Mouse (Mus musculus) cortical plate, adult 2 months (tissue): ENCODE measurements around the gene Tnfsf11. TPM values are rescaled to one million over a fixed set of nuclear protein-coding genes. Genes with fewer than 3 reads are reported as not detected.

ENCODE experiments used
- H3K27ac ChIP-seq: fragments of 200-500 bp; 2 replicates; pipeline ENCODE4 v1.5.1; 2012; ENCODE audit warnings: low read length, control low read depth, inconsistent platforms; ENCODE audit not compliant: insufficient read depth
- H3K4me1 ChIP-seq: fragments of 200-500 bp; 2 replicates; pipeline ENCODE4 v1.6.1; 2011; ENCODE audit warnings: low read length; ENCODE audit not compliant: control insufficient read depth, insufficient read depth
- H3K4me3 ChIP-seq: fragments of 200-500 bp; 2 replicates; pipeline ENCODE4 v1.5.1; 2011; ENCODE audit warnings: mild to moderate bottlenecking, low read length, control low read depth; ENCODE audit not compliant: insufficient read depth
- CTCF ChIP-seq: fragments of 200-500 bp; IDR thresholded peaks from 2 replicates; pipeline ENCODE4 v1.5.1; 2011; ENCODE audit warnings: mild to moderate bottlenecking, control low read depth, low read length; ENCODE audit not compliant: insufficient read depth; ENCODE audit errors: extremely low read depth
- POLR2A ChIP-seq: fragments of 200-500 bp; IDR thresholded peaks from 2 replicates; pipeline ENCODE4 v1.6.1; 2011; ENCODE audit warnings: mild to moderate bottlenecking, low read length, control low read depth; ENCODE audit not compliant: insufficient read depth; ENCODE audit errors: extremely low read depth
- polyA plus RNA-seq: library from polyadenylated mRNA; depleted of rRNA; stranded (reverse); fragments of >200 nt; gene quantifications from 2 replicates; pipeline ENCODE4 v1.2.3, GENCODE M21; 2012; rRNA removed

Tnfsf11 gene
- polyA plus RNA-seq, 1 experiment = 0.04 TPM

GRCm38 (mm10) chr14:78262596-78262995, 45.2 kb downstream of the Tnfsf11 start:
- H3K4me3 ChIP-seq = no peak overlapping the region
- no peak overlapping the region for H3K27ac ChIP-seq
- TF ChIP-seq CTCF = no peak
- no peak for TF ChIP-seq POLR2A
- H3K4me1 ChIP-seq = no peaks in the 10 kb centered on the region

- Histone ChIP-seq H3K4me1 (no peaks in the 10 kb centered on the region), H3K4me3 (no peak overlapping the region), H3K27ac (no peak overlapping the region)
- TF ChIP-seq CTCF (no peak), POLR2A (no peak)
Measured at GRCm38 (mm10) chr14:78261246-78261645, 46.6 kb downstream of the Tnfsf11 start.

- no peaks in the 10 kb centered on the region for H3K4me1 ChIP-seq
- no peak for TF ChIP-seq POLR2A
- TF ChIP-seq CTCF = no peak
- no peak overlapping the region for H3K4me3 ChIP-seq
- H3K27ac ChIP-seq = no peak overlapping the region
Measured at GRCm38 (mm10) chr14:78254017-78254416, 53.8 kb downstream of the Tnfsf11 start.

GRCm38 (mm10) chr14:78246601-78247000, 61.2 kb downstream of the Tnfsf11 start:
- TF ChIP-seq POLR2A = no peak
- TF ChIP-seq CTCF = no peak
- peaks cover 1% of the 10 kb centered on the region; the same call in 1 of the 2 replicates for H3K4me1 ChIP-seq
- no peak overlapping the region for H3K4me3 ChIP-seq
- no peak overlapping the region for H3K27ac ChIP-seq

GRCm38 (mm10) chr14:78244811-78245210, 63.0 kb downstream of the Tnfsf11 start:
- no peak overlapping the region for H3K27ac ChIP-seq
- peaks cover 1% of the 10 kb centered on the region; the same call in 1 of the 2 replicates for H3K4me1 ChIP-seq
- H3K4me3 ChIP-seq = no peak overlapping the region
- TF ChIP-seq CTCF (no peak), POLR2A (no peak)

- Histone ChIP-seq H3K4me3 (no peak overlapping the region), H3K27ac (no peak overlapping the region), H3K4me1 (no peaks in the 10 kb centered on the region)
- TF ChIP-seq CTCF (no peak), POLR2A (no peak)
Measured at GRCm38 (mm10) chr14:78239346-78239745, 68.5 kb downstream of the Tnfsf11 start.

- no peak overlapping the region for H3K4me3 ChIP-seq
- H3K27ac ChIP-seq = no peak overlapping the region
- H3K4me1 ChIP-seq = no peaks in the 10 kb centered on the region
- TF ChIP-seq POLR2A = no peak
- no peak for TF ChIP-seq CTCF
Measured at GRCm38 (mm10) chr14:78237238-78237637, 70.6 kb downstream of the Tnfsf11 start.

GRCm38 (mm10) chr14:78236144-78236543, 71.7 kb downstream of the Tnfsf11 start:
- H3K27ac ChIP-seq = no peak overlapping the region
- TF ChIP-seq CTCF (no peak), POLR2A (no peak)
- H3K4me3 ChIP-seq = no peak overlapping the region
- no peaks in the 10 kb centered on the region for H3K4me1 ChIP-seq

- TF ChIP-seq POLR2A = no peak
- H3K27ac ChIP-seq = no peak overlapping the region
- no peak overlapping the region for H3K4me3 ChIP-seq
- H3K4me1 ChIP-seq = no peaks in the 10 kb centered on the region
Measured at GRCm38 (mm10) chr14:78235296-78235695, 72.5 kb downstream of the Tnfsf11 start.

- no peak for TF ChIP-seq CTCF
- no peak for TF ChIP-seq POLR2A
- Histone ChIP-seq H3K27ac (no peak overlapping the region), H3K4me1 (no peaks in the 10 kb centered on the region), H3K4me3 (no peak overlapping the region)
Measured at GRCm38 (mm10) chr14:78229012-78229411, 78.8 kb downstream of the Tnfsf11 start.

Other genes starting within 250 kb of the Tnfsf11 start
- gene Fam216b, start 219.0 kb downstream of the Tnfsf11 start, polyA plus RNA-seq = 0.28 and 0.73 TPM in 2 replicates
- 53.9 and 54.3 TPM in 2 replicates for gene Akap11, start 228.8 kb upstream of the Tnfsf11 start, polyA plus RNA-seq